Mouse (Mus musculus): ENCODE measurements around the gene Pigp. TPM values are rescaled to one million over a fixed set of nuclear protein-coding genes. Genes with fewer than 3 reads are reported as not detected.

Gene Pigp
- polyA plus RNA-seq (2015; fragmentation: Nextera tagmentation; extraction: Ambion mirVana) = 110 and 114 TPM in 2 replicates

GRCm38 (mm10) chr16:94371301-94371931, at the start of gene Pigp:
TSS of gene Pigp (minus strand) at chr16:94371842.
- peak; percentile 89 for ATAC-seq (replicated peaks)
- peak within 1 kb of the TSS; percentile 100 for H3K9ac ChIP-seq
- H3K4me1 ChIP-seq = peaks cover 40% of the 10 kb centered on the region
- H3K36me3 ChIP-seq (replicated peaks) = no peaks in the 10 kb centered on the region
- H3K27me3 ChIP-seq (replicated peaks) = no peaks in the 10 kb centered on the region
- H3K27ac ChIP-seq = peak within 1 kb of the TSS; percentile 100
- WGBS = 0% methylated on average over 42 of the region's 43 CpGs
- no peaks in the 10 kb centered on the region for H3K9me3 ChIP-seq
- H3K4me3 ChIP-seq = peak within 1 kb of the TSS; percentile 93
- peak within 1 kb of the TSS; percentile 55 for H3K4me2 ChIP-seq

GRCm38 (mm10) chr16:94420498-94420897, 48.9 kb upstream of the Pigp start:
- H3K4me3 ChIP-seq = no peak overlapping the region
- no peak overlapping the region for H3K27ac ChIP-seq
- H3K4me2 ChIP-seq = no peak overlapping the region
- no peak for ATAC-seq (replicated peaks)
- H3K9me3 ChIP-seq = no peaks in the 10 kb centered on the region
- peaks cover 58% of the 10 kb centered on the region for H3K36me3 ChIP-seq (replicated peaks)
- H3K4me1 ChIP-seq = no peaks in the 10 kb centered on the region
- H3K27me3 ChIP-seq (replicated peaks) = no peaks in the 10 kb centered on the region
- 96% methylated on average over 3 of the region's 3 CpGs for WGBS
- H3K9ac ChIP-seq = no peak overlapping the region

DNA sequence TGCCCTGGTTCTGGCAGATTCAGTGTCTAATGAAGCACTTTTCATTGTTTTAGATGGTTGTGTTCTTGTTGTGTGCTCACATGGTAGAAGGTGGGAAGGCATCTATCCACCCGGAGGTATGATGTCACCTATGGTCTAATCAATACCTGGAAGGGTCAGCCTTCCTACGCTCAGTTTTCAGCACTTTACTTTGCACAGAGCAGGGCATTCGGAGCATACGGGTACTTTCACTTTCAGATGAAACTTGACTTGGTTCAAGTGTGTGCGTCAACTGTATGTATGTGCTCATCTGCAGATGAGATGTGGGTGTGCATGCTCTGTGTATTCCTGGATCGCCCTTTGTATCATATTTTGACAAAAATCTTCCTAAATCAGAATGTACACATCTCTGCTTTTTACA, 42.5 kb upstream of the Pigp start:
- Histone ChIP-seq H3K9me3 (no peaks in the 10 kb centered on the region), H3K27me3 (replicated peaks) (no peaks in the 10 kb centered on the region), H3K4me2 (no peak overlapping the region), H3K4me3 (no peak overlapping the region), H3K27ac (no peak overlapping the region), H3K36me3 (replicated peaks) (peaks cover 34% of the 10 kb centered on the region), H3K4me1 (no peaks in the 10 kb centered on the region), H3K9ac (no peak overlapping the region)
- ATAC-seq (replicated peaks) = no peak
- WGBS = 91% methylated on average over 6 of the region's 6 CpGs

DNA sequence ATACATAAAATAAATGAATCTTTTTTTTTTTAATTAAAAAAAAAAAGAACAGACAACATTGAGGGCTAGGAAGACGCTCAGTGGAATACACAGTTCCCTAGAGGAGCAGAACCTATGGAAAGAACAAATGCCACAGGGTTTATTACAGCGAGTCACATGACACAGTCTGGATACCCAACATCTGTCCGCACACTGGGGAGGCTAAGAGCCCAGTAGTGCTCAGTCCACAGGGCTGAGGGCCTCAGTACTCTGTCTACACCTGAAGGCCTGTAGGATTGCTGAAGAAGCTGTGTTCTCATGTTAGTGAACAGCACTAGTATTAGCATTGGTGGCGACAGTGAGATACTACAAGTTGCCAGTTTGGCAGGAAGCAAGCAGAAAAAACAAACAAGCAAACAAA, 41.1 kb upstream of the Pigp start:
- WGBS = 94% methylated on average over 4 of the region's 4 CpGs
- ATAC-seq (replicated peaks) = 0 out of 2 replicates have a peak, but pooled peaks have one; percentile 52
- H3K36me3 ChIP-seq (replicated peaks) = peaks cover 30% of the 10 kb centered on the region; the same call in 1 of the 2 replicates

DNA sequence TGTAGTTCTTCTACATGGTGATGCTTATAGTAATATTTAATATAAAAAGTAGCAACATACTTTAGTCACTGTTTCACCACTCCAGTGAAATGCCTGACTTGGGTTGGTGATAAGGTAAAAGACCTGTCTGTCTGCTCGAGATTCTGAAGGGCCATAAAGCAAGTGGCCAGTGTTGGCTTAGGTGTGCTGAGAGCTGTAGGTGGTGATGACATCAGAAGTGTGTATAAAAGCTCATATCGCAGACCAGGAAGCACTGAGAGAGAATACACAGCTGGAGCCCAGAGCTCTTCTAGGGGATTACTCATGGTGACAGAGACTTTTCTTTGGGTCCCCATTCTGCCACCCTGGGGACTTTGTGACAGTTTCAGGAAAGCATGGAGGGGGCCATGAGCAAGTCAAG, 40.6 kb upstream of the Pigp start:
- Histone ChIP-seq H3K27me3 (replicated peaks) (no peaks in the 10 kb centered on the region), H3K4me3 (no peak overlapping the region), H3K4me1 (no peaks in the 10 kb centered on the region), H3K9ac (no peak overlapping the region), H3K9me3 (no peaks in the 10 kb centered on the region), H3K36me3 (replicated peaks) (peaks cover 29% of the 10 kb centered on the region), H3K4me2 (no peak overlapping the region), H3K27ac (no peak overlapping the region)
- 91% methylated on average over 2 of the region's 2 CpGs for WGBS
- no peak for ATAC-seq (replicated peaks)

More for the DNA sequence above, 41.1 kb upstream of the Pigp start:
- no peak overlapping the region for H3K9ac ChIP-seq
- H3K4me3 ChIP-seq = no peak overlapping the region
- H3K4me1 ChIP-seq = no peaks in the 10 kb centered on the region
- H3K9me3 ChIP-seq = no peaks in the 10 kb centered on the region
- no peak overlapping the region for H3K4me2 ChIP-seq
- no peaks in the 10 kb centered on the region for H3K27me3 ChIP-seq (replicated peaks)
- no peak overlapping the region for H3K27ac ChIP-seq

GRCm38 (mm10) chr16:94411287-94411686, 39.6 kb upstream of the Pigp start:
- Histone ChIP-seq H3K9me3 (no peaks in the 10 kb centered on the region), H3K27me3 (replicated peaks) (no peaks in the 10 kb centered on the region), H3K36me3 (replicated peaks) (peaks cover 28% of the 10 kb centered on the region), H3K4me2 (no peak overlapping the region), H3K27ac (no peak overlapping the region), H3K4me3 (no peak overlapping the region), H3K9ac (no peak overlapping the region), H3K4me1 (no peaks in the 10 kb centered on the region)
- WGBS = 87% methylated on average over 3 of the region's 3 CpGs
- no peak for ATAC-seq (replicated peaks)

DNA sequence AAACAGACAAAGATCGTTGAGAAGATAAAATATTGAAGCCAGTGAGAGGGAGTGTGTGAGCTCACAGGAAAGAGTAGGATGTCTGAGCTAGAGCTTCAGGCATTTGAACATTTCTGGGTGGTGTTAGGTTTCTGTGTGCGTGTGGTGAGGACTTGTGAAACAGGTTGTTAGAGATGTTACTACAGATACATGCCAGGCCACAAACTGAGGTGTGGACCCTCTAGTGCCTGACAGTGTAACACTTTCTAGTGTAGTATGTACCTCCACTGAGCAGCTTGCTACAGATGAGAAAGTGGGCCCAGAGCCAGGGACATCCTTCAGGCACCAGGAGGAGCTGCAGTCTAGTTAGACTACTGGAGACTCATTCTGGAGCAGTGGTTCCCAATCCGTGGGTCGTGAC, 30.5 kb upstream of the Pigp start:
- H3K27me3 ChIP-seq (replicated peaks) = no peaks in the 10 kb centered on the region
- no peak overlapping the region for H3K4me2 ChIP-seq
- H3K4me3 ChIP-seq = no peak overlapping the region
- H3K9me3 ChIP-seq = no peaks in the 10 kb centered on the region
- ATAC-seq (replicated peaks) = no peak
- 0 out of 2 replicates have a peak, but pooled peaks cover 7% of the 10 kb centered on the region for H3K36me3 ChIP-seq (replicated peaks)
- 90% methylated on average over 4 of the region's 4 CpGs for WGBS
- H3K27ac ChIP-seq = no peak overlapping the region
- no peak overlapping the region for H3K9ac ChIP-seq
- H3K4me1 ChIP-seq = no peaks in the 10 kb centered on the region

- no peak for ATAC-seq (replicated peaks)
- H3K36me3 ChIP-seq (replicated peaks) = 0 out of 2 replicates have a peak, but pooled peaks cover 7% of the 10 kb centered on the region
- no peak overlapping the region for H3K27ac ChIP-seq
- no peak overlapping the region for H3K9ac ChIP-seq
- no peaks in the 10 kb centered on the region for H3K4me1 ChIP-seq
- no peaks in the 10 kb centered on the region for H3K27me3 ChIP-seq (replicated peaks)
- H3K4me3 ChIP-seq = no peak overlapping the region
- WGBS = 33% methylated on average over 2 of the region's 2 CpGs
- no peaks in the 10 kb centered on the region for H3K9me3 ChIP-seq
- H3K4me2 ChIP-seq = no peak overlapping the region
Measured at GRCm38 (mm10) chr16:94401636-94402035, 30.0 kb upstream of the Pigp start.

GRCm38 (mm10) chr16:94399141-94399540, 27.5 kb upstream of the Pigp start:
- WGBS = 87% methylated on average over 2 of the region's 2 CpGs
- Histone ChIP-seq H3K4me1 (no peaks in the 10 kb centered on the region), H3K9ac (no peak overlapping the region), H3K27me3 (replicated peaks) (no peaks in the 10 kb centered on the region), H3K27ac (no peak overlapping the region), H3K36me3 (replicated peaks) (peaks cover 8% of the 10 kb centered on the region), H3K4me2 (no peak overlapping the region), H3K4me3 (no peak overlapping the region), H3K9me3 (no peaks in the 10 kb centered on the region)
- no peak for ATAC-seq (replicated peaks)

DNA sequence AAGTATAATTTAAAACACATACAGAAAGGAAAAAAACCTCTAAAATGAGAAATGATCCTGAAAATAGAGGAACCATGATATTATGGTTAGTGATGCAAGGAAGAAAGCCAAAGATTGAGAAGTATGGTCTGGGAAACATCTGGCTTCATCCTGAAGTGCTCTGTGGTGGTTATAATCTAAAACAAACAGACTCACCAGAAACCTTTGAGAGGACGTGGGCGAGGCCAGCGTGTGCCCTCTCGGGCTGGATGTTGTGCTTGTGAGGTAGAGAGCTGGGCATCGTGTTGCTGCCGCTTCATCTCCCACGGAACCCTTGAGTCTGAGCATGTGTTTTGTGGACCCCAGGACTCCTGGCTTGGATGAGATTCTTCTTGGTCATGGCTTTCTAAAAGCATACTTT, 25.0 kb upstream of the Pigp start:
- Histone ChIP-seq H3K9ac (no peak overlapping the region), H3K9me3 (no peaks in the 10 kb centered on the region), H3K27me3 (replicated peaks) (no peaks in the 10 kb centered on the region), H3K4me1 (no peaks in the 10 kb centered on the region), H3K4me2 (no peak overlapping the region), H3K36me3 (replicated peaks) (peaks cover 6% of the 10 kb centered on the region), H3K27ac (no peak overlapping the region), H3K4me3 (no peak overlapping the region)
- WGBS = 83% methylated on average over 7 of the region's 7 CpGs
- ATAC-seq (replicated peaks) = no peak

GRCm38 (mm10) chr16:94395051-94395450, 23.4 kb upstream of the Pigp start:
- WGBS = 65% methylated on average over 3 of the region's 3 CpGs

DNA sequence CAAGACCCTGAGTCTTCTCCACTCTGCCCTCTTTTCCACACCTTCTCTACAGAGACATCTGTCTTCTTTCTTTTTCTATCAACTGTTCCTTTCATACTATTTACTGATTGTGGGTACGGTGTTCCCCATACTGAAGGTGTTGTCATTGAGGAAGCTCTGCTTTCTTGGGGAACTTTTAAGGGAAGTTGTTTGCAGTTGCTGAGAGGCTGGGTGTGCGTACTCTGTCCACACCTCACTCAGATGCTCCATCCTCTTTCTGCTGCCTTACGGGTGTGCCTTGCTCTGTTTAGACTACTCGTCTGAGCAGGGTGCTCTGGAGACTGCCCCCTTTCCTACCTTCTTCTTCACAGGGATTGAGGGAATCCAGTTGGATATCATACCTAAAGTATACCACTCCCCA, 20.7 kb upstream of the Pigp start:
- ATAC-seq (replicated peaks) = no peak
- Histone ChIP-seq H3K27me3 (replicated peaks) (no peaks in the 10 kb centered on the region), H3K27ac (no peak overlapping the region), H3K4me1 (no peaks in the 10 kb centered on the region), H3K4me2 (no peak overlapping the region), H3K4me3 (no peak overlapping the region), H3K9ac (no peak overlapping the region), H3K36me3 (replicated peaks) (peaks cover 6% of the 10 kb centered on the region), H3K9me3 (no peaks in the 10 kb centered on the region)
- WGBS = 93% methylated on average over 4 of the region's 4 CpGs

More at GRCm38 (mm10) chr16:94395051-94395450, 23.4 kb upstream of the Pigp start:
- H3K4me2 ChIP-seq = no peak overlapping the region
- H3K27ac ChIP-seq = no peak overlapping the region
- H3K9me3 ChIP-seq = no peaks in the 10 kb centered on the region
- H3K9ac ChIP-seq = no peak overlapping the region
- H3K4me1 ChIP-seq = no peaks in the 10 kb centered on the region
- no peak for ATAC-seq (replicated peaks)
- H3K4me3 ChIP-seq = no peak overlapping the region
- H3K36me3 ChIP-seq (replicated peaks) = peaks cover 6% of the 10 kb centered on the region
- H3K27me3 ChIP-seq (replicated peaks) = no peaks in the 10 kb centered on the region

- no peaks in the 10 kb centered on the region for H3K36me3 ChIP-seq (replicated peaks)
- no peak overlapping the region for H3K9ac ChIP-seq
- no peaks in the 10 kb centered on the region for H3K27me3 ChIP-seq (replicated peaks)
- no peak overlapping the region for H3K4me2 ChIP-seq
- WGBS = 94% methylated on average over 7 of the region's 7 CpGs
- H3K9me3 ChIP-seq = no peaks in the 10 kb centered on the region
- peaks cover 12% of the 10 kb centered on the region; the same call in 1 of the 2 replicates for H3K4me1 ChIP-seq
- no peak overlapping the region for H3K27ac ChIP-seq
- no peak overlapping the region for H3K4me3 ChIP-seq
- ATAC-seq (replicated peaks) = no peak
Measured at GRCm38 (mm10) chr16:94387690-94388089, 16.0 kb upstream of the Pigp start.
